Mouse (Mus musculus): Measurements from ENCODE around the gene Mrpl1. TPM values are rescaled to one million over a fixed set of nuclear protein-coding genes. Genes with fewer than 3 reads are reported as not detected.

The Mrpl1 gene
- polyA plus RNA-seq, 1 experiment from 2014 or later = 15.2 TPM

GRCm38 (mm10) chr5:96309566-96309965 lies 100.3 kb downstream of the Mrpl1 start:
- Histone ChIP-seq H3K27me3 (ENCODE audit: control insufficient read depth, insufficient read depth, low read depth, low read length) (no peaks in the 10 kb centered on the region), H3K9me3 (replicated peaks; ENCODE audit: control insufficient read depth, low read length, poor library complexity, severe bottlenecking) (no peaks in the 10 kb centered on the region), H3K4me2 (ENCODE audit: low read length) (no peak overlapping the region), H3K9ac (ENCODE audit: low read depth, low read length) (no peak overlapping the region), H3K36me3 (ENCODE audit: control insufficient read depth, insufficient read depth, low read length) (no peaks in the 10 kb centered on the region), H3K27ac (ENCODE audit: low read length) (no peak overlapping the region), H3K4me3 (ENCODE audit: low read depth, low read length) (no peak overlapping the region), H3K4me1 (ENCODE audit: control insufficient read depth, insufficient read depth, low read length) (peaks cover 3% of the 10 kb centered on the region; the same call in 1 of the 2 replicates)
- ATAC-seq = no peak
- 90% methylated on average over 5 of the region's 5 CpGs for WGBS

- no peak overlapping the region for H3K27ac ChIP-seq (ENCODE audit: low read length)
- WGBS = 73% methylated on average over 8 of the region's 8 CpGs
- H3K36me3 ChIP-seq (ENCODE audit: control insufficient read depth, insufficient read depth, low read length) = no peaks in the 10 kb centered on the region
- H3K27me3 ChIP-seq (ENCODE audit: control insufficient read depth, insufficient read depth, low read depth, low read length) = no peaks in the 10 kb centered on the region
- H3K9me3 ChIP-seq (replicated peaks; ENCODE audit: control insufficient read depth, low read length, poor library complexity, severe bottlenecking) = no peaks in the 10 kb centered on the region
- H3K4me3 ChIP-seq (ENCODE audit: low read depth, low read length) = no peak overlapping the region
- H3K4me2 ChIP-seq (ENCODE audit: low read length) = no peak overlapping the region
- H3K4me1 ChIP-seq (ENCODE audit: control insufficient read depth, insufficient read depth, low read length) = peaks cover 3% of the 10 kb centered on the region; the same call in 1 of the 2 replicates
- no peak for ATAC-seq
- no peak overlapping the region for H3K9ac ChIP-seq (ENCODE audit: low read depth, low read length)
These were observed 102.4 kb downstream of the Mrpl1 start for GRCm38 (mm10) chr5:96311677-96312076.

Other genes with a start within 250 kb of the Mrpl1 start
- 12.1 and 15.3 TPM in 2 replicates for gene Cnot6l, start 45.3 kb upstream of the Mrpl1 start, polyA plus RNA-seq (2015; fragmentation: Nextera tagmentation; extraction: Ambion mirVana)
- 4.2 and 4.6 TPM in 2 replicates for gene Fras1, start 164.5 kb downstream of the Mrpl1 start, polyA plus RNA-seq (2015; fragmentation: Nextera tagmentation; extraction: Ambion mirVana)